ENCODE assay signal across 30 mouse cellular contexts in the genomic region with DNA sequence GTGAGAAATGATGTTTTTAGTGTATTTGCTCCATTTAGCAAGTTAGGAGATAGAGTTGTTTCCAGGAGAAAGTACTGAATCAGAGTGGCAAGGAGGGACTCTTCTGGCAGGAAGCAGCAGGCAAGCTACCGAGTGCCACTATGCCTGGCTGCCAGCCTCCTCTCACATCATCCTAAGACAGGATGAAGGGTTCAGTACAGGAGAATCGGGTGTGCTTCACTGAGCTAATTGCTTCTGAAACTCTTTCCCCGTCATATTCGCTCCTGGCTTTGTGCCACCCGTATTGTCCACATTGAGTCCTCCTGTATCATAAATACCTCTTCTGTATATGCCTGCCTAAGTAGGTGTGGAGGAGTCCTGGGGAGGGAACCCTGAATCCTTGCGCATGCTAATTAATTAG.
DNase-seq lines count a peak whose midpoint lies in the region; ATAC-seq and TF ChIP-seq lines count a peak whose summit lies in the region.
"Had no signal": no experiment of that assay in that cellular context is flagged by ENCODE, and none has a peak within 500 bp of the region (broad histone marks: within the 10 kb centered on the region; RNA-seq: fewer than 3 reads in every experiment).

No protein-coding gene starts in this region.

- 23% methylated on average over 6 of the region's 6 CpGs for WGBS in forebrain, postnatal 0 days
- 81% methylated on average over 6 of the region's 6 CpGs for WGBS in heart, adult 2 months

- 0 out of 2 replicates have a peak, but pooled peaks cover 4% of the 10 kb centered on the region for H3K4me1 ChIP-seq in forebrain, postnatal 0 days (ENCODE audit: insufficient read depth)
- no peaks in the 10 kb centered on the region for H3K4me1 ChIP-seq in heart, adult 2 months (ENCODE audit: control insufficient read depth, insufficient read depth, low read length)
- H3K4me1 ChIP-seq: intestine, embryonic 15.5 days; limb, embryonic 10.5 days; limb, embryonic 15.5 days; liver, embryonic 13.5 days; megakaryocyte, embryonic 14.5 days; midbrain, embryonic 12.5 days had no signal

- H3K36me3 ChIP-seq in forebrain, postnatal 0 days (ENCODE audit: insufficient read depth) = no peaks in the 10 kb centered on the region
- H3K36me3 ChIP-seq in heart, adult 2 months (ENCODE audit: control insufficient read depth, insufficient read depth, low read length) = no peaks in the 10 kb centered on the region
- H3K36me3 ChIP-seq: G1E; intestine, embryonic 15.5 days; liver, embryonic 13.5 days; midbrain, embryonic 12.5 days had no signal

- TF ChIP-seq EP300 in heart, adult 2 months (IDR thresholded peaks at IDR 0.05; ENCODE audit: insufficient read depth, low read depth, low read length) = no peak

- H3K27me3 ChIP-seq in forebrain, postnatal 0 days (ENCODE audit: insufficient read depth, low read length) = no peaks in the 10 kb centered on the region
- H3K27me3 ChIP-seq in heart, adult 2 months (ENCODE audit: control insufficient read depth, insufficient read depth, low read length) = no peaks in the 10 kb centered on the region
- H3K27me3 ChIP-seq: heart, embryonic 13.5 days; intestine, embryonic 15.5 days; limb, embryonic 15.5 days; liver, embryonic 13.5 days; megakaryocyte, embryonic 14.5 days; midbrain, embryonic 12.5 days; Patski had no signal

- no peak for TF ChIP-seq CTCF in forebrain, postnatal 0 days (IDR thresholded peaks at IDR 0.05; ENCODE audit: low read depth)
- no peak for TF ChIP-seq CTCF in heart, adult 2 months (IDR thresholded peaks at IDR 0.05)

- no peak overlapping the region for H3K9ac ChIP-seq in forebrain, postnatal 0 days
- H3K9ac ChIP-seq in heart, adult 2 months (ENCODE audit: low read depth, low read length) = no peak overlapping the region
- H3K9ac ChIP-seq: heart, embryonic 13.5 days; intestine, embryonic 15.5 days; limb, embryonic 15.5 days; liver, embryonic 13.5 days; midbrain, embryonic 12.5 days had no signal

- no peak; the same call in 1 of the 2 replicates for ATAC-seq in forebrain, postnatal 0 days
- ATAC-seq: hindbrain, embryonic 16.5 days; intestine, embryonic 15.5 days; lung, postnatal 0 days; Patski had no signal

- H3K27ac ChIP-seq in forebrain, postnatal 0 days (ENCODE audit: low read depth, low read length) = no peak overlapping the region
- H3K27ac ChIP-seq in heart, adult 2 months = no peak overlapping the region
- H3K27ac ChIP-seq: heart, embryonic 13.5 days; intestine, embryonic 15.5 days; limb, embryonic 10.5 days; limb, embryonic 15.5 days; liver, embryonic 13.5 days; midbrain, embryonic 12.5 days; stomach, postnatal 0 days had no signal

- H3K4me2 ChIP-seq in forebrain, postnatal 0 days (ENCODE audit: low read depth) = no peak overlapping the region
- H3K4me2 ChIP-seq: heart, embryonic 13.5 days; intestine, embryonic 15.5 days; limb, embryonic 15.5 days; liver, embryonic 13.5 days; midbrain, embryonic 12.5 days had no signal

- TF ChIP-seq POLR2A in heart, adult 2 months (IDR thresholded peaks at IDR 0.05; ENCODE audit: insufficient read depth, low read depth, low read length) = no peak

- peak; percentile 13 for DNase-seq in kidney, adult 18-20 months
- no peak for DNase-seq in kidney, postnatal 25 days
- peak; percentile 31 for DNase-seq in Muller cell, postnatal 12 days (ENCODE audit: inconsistent ontology term)
- DNase-seq in brain, adult 2 months (ENCODE audit: low read depth, low spot score) = peak; percentile 38
- DNase-seq in forebrain, postnatal 0 days = peak; percentile 24
- no peak for DNase-seq in heart, adult 2 months
- no peak for DNase-seq in B cell, adult 2 months
- DNase-seq: adrenal gland, postnatal 10 days; cerebellum, adult 18-20 months; gastrocnemius, postnatal 36 days; heart, postnatal 10 days; kidney, postnatal 10 days; liver, embryonic 13.5 days; lung, adult 18-20 months; lung, postnatal 4 days; right cerebral cortex, postnatal 4 days; thymus, adult 18-20 months; thymus, postnatal 25 days had no signal

- H3K4me3 ChIP-seq in forebrain, postnatal 0 days (ENCODE audit: low read depth, low read length) = no peak overlapping the region
- H3K4me3 ChIP-seq in heart, adult 2 months = no peak overlapping the region
- H3K4me3 ChIP-seq: erythroblast, embryonic 14.5 days; heart, embryonic 13.5 days; intestine, embryonic 15.5 days; limb, embryonic 10.5 days; limb, embryonic 15.5 days; liver, embryonic 13.5 days; megakaryocyte, embryonic 14.5 days; midbrain, embryonic 12.5 days had no signal

- no peaks in the 10 kb centered on the region for H3K9me3 ChIP-seq in forebrain, postnatal 0 days (ENCODE audit: low read length)
- H3K9me3 ChIP-seq: heart, embryonic 13.5 days; intestine, embryonic 15.5 days; limb, embryonic 10.5 days; limb, embryonic 15.5 days; liver, embryonic 13.5 days; megakaryocyte, embryonic 14.5 days; midbrain, embryonic 12.5 days had no signal

- H3K79me2 ChIP-seq in heart, adult 2 months (replicated peaks; ENCODE audit: control insufficient read depth, insufficient read depth, low read length) = no peaks in the 10 kb centered on the region

- intact Hi-C loops in heart, adult 2 months (cut with DNase I) = no loop called here

Comparison
In these comparisons a context has a peak if more than half of its experiments do, and no peak if none do; other contexts are left out.
1. DNase-seq: peak in kidney, adult 18-20 months (single experiment), Muller cell, postnatal 12 days (single experiment), brain, adult 2 months (single experiment) and forebrain, postnatal 0 days (single experiment); none in kidney, postnatal 25 days (0 of 2), heart, adult 2 months (0 of 2) and B cell, adult 2 months (0 of 2).